Mouse (Mus musculus): Measurements from ENCODE around the gene Rnf31. TPM values are rescaled to one million over a fixed set of nuclear protein-coding genes. Genes with fewer than 3 reads are reported as not detected.

The Rnf31 gene
- total and polyA plus RNA-seq, 3 experiments = 12.6 to 43.9 (median 34.2) TPM

- Histone ChIP-seq H3K4me1 (ENCODE audit: insufficient read depth, low read depth, low read length) (peaks cover 44% of the 10 kb centered on the region), H3K9me3 (replicated peaks) (no peaks in the 10 kb centered on the region), H3K36me3 (replicated peaks) (peaks cover 96% of the 10 kb centered on the region), H3K4me3 (ENCODE audit: low read depth, low read length) (no peak overlapping the region), H3K27me3 (ENCODE audit: insufficient read depth, low read length) (no peaks in the 10 kb centered on the region)
- no peak for ATAC-seq (ENCODE audit: extremely low read depth, insufficient number of reproducible peaks, low FRiP score, poor library complexity, severe bottlenecking)
- TF ChIP-seq GATA2 (IDR thresholded peaks at IDR 0.05; ENCODE audit: borderline replicate concordance, low read depth, low read length) (no peak), TAL1 (conservative IDR thresholded peaks at IDR 0.05; ENCODE audit: low read depth, low read length) (no peak), GATA1 (IDR thresholded peaks at IDR 0.05; ENCODE audit: borderline replicate concordance, low read length) (no peak), POLR2AphosphoS5 (IDR thresholded peaks at IDR 0.05; ENCODE audit: insufficient replicate concordance, low read depth, low read length) (no peak), CTCF (IDR thresholded peaks at IDR 0.05; ENCODE audit: low read depth, low read length) (no peak)
- no peak for DNase-seq (ENCODE audit: low spot score)
Observed at GRCm38 (mm10) chr14:55598521-55599390, 7.2 kb downstream of the Rnf31 start.

GRCm38 (mm10) chr14:55603271-55603632, 11.7 kb downstream of the Rnf31 start, which contains the start of gene Irf9:
Gene Irf9, plus strand, starts transcription at chr14:55603571.
- peak within 1 kb of the TSS; percentile 71 for H3K4me3 ChIP-seq (ENCODE audit: low read depth, low read length)
- no peak for ATAC-seq (ENCODE audit: extremely low read depth, insufficient number of reproducible peaks, low FRiP score, poor library complexity, severe bottlenecking)
- TF ChIP-seq POLR2AphosphoS5 (IDR thresholded peaks at IDR 0.05; ENCODE audit: insufficient replicate concordance, low read depth, low read length) (no peak), TAL1 (conservative IDR thresholded peaks at IDR 0.05; ENCODE audit: low read depth, low read length) (no peak), GATA2 (IDR thresholded peaks at IDR 0.05; ENCODE audit: borderline replicate concordance, low read depth, low read length) (no peak), CTCF (IDR thresholded peaks at IDR 0.05; ENCODE audit: low read depth, low read length) (no peak), GATA1 (IDR thresholded peaks at IDR 0.05; ENCODE audit: borderline replicate concordance, low read length) (no peak)
- no peaks in the 10 kb centered on the region for H3K9me3 ChIP-seq (replicated peaks)
- no peak for DNase-seq (ENCODE audit: low spot score)
- H3K27me3 ChIP-seq (ENCODE audit: insufficient read depth, low read length) = no peaks in the 10 kb centered on the region
- peaks cover 87% of the 10 kb centered on the region for H3K36me3 ChIP-seq (replicated peaks)
- peaks cover 71% of the 10 kb centered on the region for H3K4me1 ChIP-seq (ENCODE audit: insufficient read depth, low read depth, low read length)

- Histone ChIP-seq H3K9me3 (replicated peaks) (no peaks in the 10 kb centered on the region), H3K4me3 (ENCODE audit: low read depth, low read length) (peak overlapping the region; percentile 71), H3K27me3 (ENCODE audit: insufficient read depth, low read length) (no peaks in the 10 kb centered on the region), H3K4me1 (ENCODE audit: insufficient read depth, low read depth, low read length) (peaks cover 77% of the 10 kb centered on the region), H3K36me3 (replicated peaks) (peaks cover 87% of the 10 kb centered on the region)
- peak; percentile 95 for TF ChIP-seq GATA2 (IDR thresholded peaks at IDR 0.05; ENCODE audit: borderline replicate concordance, low read depth, low read length)
- TF ChIP-seq CTCF (IDR thresholded peaks at IDR 0.05; ENCODE audit: low read depth, low read length) = peak; percentile 84
- no peak for TF ChIP-seq TAL1 (conservative IDR thresholded peaks at IDR 0.05; ENCODE audit: low read depth, low read length)
- no peak for TF ChIP-seq POLR2AphosphoS5 (IDR thresholded peaks at IDR 0.05; ENCODE audit: insufficient replicate concordance, low read depth, low read length)
- TF ChIP-seq GATA1 (IDR thresholded peaks at IDR 0.05; ENCODE audit: borderline replicate concordance, low read length) = no peak
- peak; percentile 74 for DNase-seq (ENCODE audit: low spot score)
- peak; percentile 90 for ATAC-seq (ENCODE audit: extremely low read depth, insufficient number of reproducible peaks, low FRiP score, poor library complexity, severe bottlenecking)
Observed at GRCm38 (mm10) chr14:55603633-55604576, 12.4 kb downstream of the Rnf31 start.

- DNase-seq (ENCODE audit: low spot score) = no peak
- Histone ChIP-seq H3K9me3 (replicated peaks) (no peaks in the 10 kb centered on the region), H3K36me3 (replicated peaks) (peaks cover 87% of the 10 kb centered on the region), H3K4me1 (ENCODE audit: insufficient read depth, low read depth, low read length) (peaks cover 78% of the 10 kb centered on the region), H3K27me3 (ENCODE audit: insufficient read depth, low read length) (no peaks in the 10 kb centered on the region), H3K4me3 (ENCODE audit: low read depth, low read length) (peak overlapping the region; percentile 71)
- ATAC-seq (ENCODE audit: extremely low read depth, insufficient number of reproducible peaks, low FRiP score, poor library complexity, severe bottlenecking) = no peak
- TF ChIP-seq GATA2 (IDR thresholded peaks at IDR 0.05; ENCODE audit: borderline replicate concordance, low read depth, low read length) = no peak
- TF ChIP-seq TAL1 (conservative IDR thresholded peaks at IDR 0.05; ENCODE audit: low read depth, low read length) = no peak
- no peak for TF ChIP-seq GATA1 (IDR thresholded peaks at IDR 0.05; ENCODE audit: borderline replicate concordance, low read length)
- TF ChIP-seq POLR2AphosphoS5 (IDR thresholded peaks at IDR 0.05; ENCODE audit: insufficient replicate concordance, low read depth, low read length) = no peak
- TF ChIP-seq CTCF (IDR thresholded peaks at IDR 0.05; ENCODE audit: low read depth, low read length) = no peak
Observed at GRCm38 (mm10) chr14:55604823-55605222, 13.3 kb downstream of the Rnf31 start.

GRCm38 (mm10) chr14:55605743-55606459, 14.4 kb downstream of the Rnf31 start:
- no peak for TF ChIP-seq TAL1 (conservative IDR thresholded peaks at IDR 0.05; ENCODE audit: low read depth, low read length)
- no peak for TF ChIP-seq GATA1 (IDR thresholded peaks at IDR 0.05; ENCODE audit: borderline replicate concordance, low read length)
- no peak for TF ChIP-seq GATA2 (IDR thresholded peaks at IDR 0.05; ENCODE audit: borderline replicate concordance, low read depth, low read length)
- no peak for TF ChIP-seq POLR2AphosphoS5 (IDR thresholded peaks at IDR 0.05; ENCODE audit: insufficient replicate concordance, low read depth, low read length)
- no peak for TF ChIP-seq CTCF (IDR thresholded peaks at IDR 0.05; ENCODE audit: low read depth, low read length)
- Histone ChIP-seq H3K9me3 (replicated peaks) (no peaks in the 10 kb centered on the region), H3K4me3 (ENCODE audit: low read depth, low read length) (peak overlapping the region; percentile 17; the same call in 1 of the 2 replicates), H3K4me1 (ENCODE audit: insufficient read depth, low read depth, low read length) (peaks cover 80% of the 10 kb centered on the region), H3K36me3 (replicated peaks) (peaks cover 86% of the 10 kb centered on the region), H3K27me3 (ENCODE audit: insufficient read depth, low read length) (no peaks in the 10 kb centered on the region)
- DNase-seq (ENCODE audit: low spot score) (no peak), ATAC-seq (ENCODE audit: extremely low read depth, insufficient number of reproducible peaks, low FRiP score, poor library complexity, severe bottlenecking) (no peak)

Data from G1E (cell line).